Mouse (Mus musculus) ES-Bruce4 (cell line): ENCODE measurements around the gene Ankrd33.

Experiments
- CTCF ChIP-seq: IDR thresholded peaks from one replicate; pipeline ENCODE4 v1.8.1; 2011; ENCODE audit warnings: low read depth, low read length
- POLR2A ChIP-seq: IDR thresholded peaks from one replicate; pipeline ENCODE4 v1.8.1; 2011; ENCODE audit warnings: low read length; ENCODE audit not compliant: insufficient read depth

DNA sequence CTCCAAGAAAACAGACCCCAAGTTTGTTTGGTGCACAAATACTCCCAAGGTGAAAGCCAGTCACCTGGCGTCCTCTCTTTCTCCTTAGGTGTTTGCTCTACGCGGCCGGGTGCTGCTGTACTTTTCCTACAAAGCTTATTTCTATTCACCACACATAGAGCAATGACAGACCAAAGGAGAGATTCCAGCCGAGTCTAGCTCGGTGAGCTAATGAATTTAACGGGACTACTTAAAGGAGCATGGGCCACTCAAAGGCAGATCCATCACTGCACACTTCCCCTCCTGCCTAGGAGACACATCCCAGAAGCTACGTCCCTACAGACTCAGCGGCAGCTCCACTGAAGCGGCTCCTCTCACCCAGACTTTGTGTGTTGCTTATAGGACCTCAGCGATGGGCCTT lies 52.0 kb downstream of the Ankrd33 start:
- TF ChIP-seq POLR2A (no peak), CTCF (no peak)
